In genomic region chr3:103102454-103103390, GRCm38 (mm10) we compare ENCODE assay signal across 8 mouse cellular contexts. TPM values are rescaled to one million over a fixed set of nuclear protein-coding genes. Genes with fewer than 3 reads are reported as not detected.
A peak's percentile ranks its signal among the peaks of the same experiment; 100 is the strongest.
DNase-seq lines count a peak whose midpoint lies in the region; ATAC-seq and TF ChIP-seq lines count a peak whose summit lies in the region.

TSS of gene Dennd2c (plus strand) at chr3:103102604.

- H3K9me3 ChIP-seq in erythroblast, embryonic 14.5 days (ENCODE audit: control insufficient read depth, low read length): no peaks in the 10 kb centered on the region
- no peaks in the 10 kb centered on the region for H3K9me3 ChIP-seq in heart, embryonic 11.5 days (replicated peaks; ENCODE audit: control insufficient read depth, low read length)
- no peaks in the 10 kb centered on the region for H3K9me3 ChIP-seq in kidney, embryonic 15.5 days (replicated peaks)
- H3K9me3 ChIP-seq in limb, embryonic 15.5 days: no peaks in the 10 kb centered on the region
- no peaks in the 10 kb centered on the region for H3K9me3 ChIP-seq in midbrain, postnatal 0 days (ENCODE audit: low read length)

- H3K27me3 ChIP-seq in erythroblast, embryonic 14.5 days (ENCODE audit: control insufficient read depth): peaks cover 11% of the 10 kb centered on the region
- H3K27me3 ChIP-seq in heart, embryonic 11.5 days (ENCODE audit: control insufficient read depth, insufficient read depth, low read length): no peaks in the 10 kb centered on the region
- H3K27me3 ChIP-seq in kidney, embryonic 15.5 days: no peaks in the 10 kb centered on the region
- no peaks in the 10 kb centered on the region for H3K27me3 ChIP-seq in limb, embryonic 15.5 days
- peaks cover 6% of the 10 kb centered on the region; the same call in 1 of the 2 replicates for H3K27me3 ChIP-seq in midbrain, postnatal 0 days (ENCODE audit: insufficient read depth, low read length)

- peak; percentile 89 for DNase-seq in CD4-positive helper T cell, adult 2 months (ENCODE audit: low read depth, low spot score)
- peak; percentile 90 for DNase-seq in brain, embryonic 14.5 days (ENCODE audit: low read depth)
- peak; percentile 70 for DNase-seq in midbrain, postnatal 0 days (ENCODE audit: low spot score)
- peak; percentile 98 to 99 for DNase-seq in spleen, postnatal 10 days (ENCODE audit: low spot score in 2 of 2)

- 0 out of 2 replicates have a peak, but pooled peaks have one; percentile 4 for TF ChIP-seq POLR2A in brain, embryonic 14.5 days (IDR thresholded peaks at IDR 0.05; ENCODE audit: borderline replicate concordance, extremely low read depth, insufficient read depth, insufficient read length, poor library complexity, severe bottlenecking)

- no peak for TF ChIP-seq CTCF in brain, embryonic 14.5 days (IDR thresholded peaks at IDR 0.05; ENCODE audit: borderline replicate concordance, extremely low read depth, insufficient read depth, insufficient read length)
- TF ChIP-seq CTCF in midbrain, postnatal 0 days (IDR thresholded peaks at IDR 0.05): no peak

- peak within 1 kb of the TSS; percentile 50; the same call in 1 of the 2 replicates for H3K27ac ChIP-seq in heart, embryonic 11.5 days (ENCODE audit: low read depth, low read length)
- H3K27ac ChIP-seq in kidney, embryonic 15.5 days: peak within 1 kb of the TSS; percentile 35; the same call in 1 of the 2 replicates
- peak within 1 kb of the TSS; percentile 85 for H3K27ac ChIP-seq in limb, embryonic 15.5 days
- H3K27ac ChIP-seq in midbrain, postnatal 0 days (ENCODE audit: low read depth, low read length): no peak within 1 kb of the TSS

- ATAC-seq in heart, embryonic 11.5 days (replicated peaks; ENCODE audit: insufficient number of reproducible peaks, low FRiP score, low TSS enrichment): peak; percentile 97
- ATAC-seq in kidney, embryonic 15.5 days (replicated peaks; ENCODE audit: low FRiP score): peak; percentile 99
- peak; percentile 96 for ATAC-seq in limb, embryonic 15.5 days (ENCODE audit: insufficient number of reproducible peaks, low FRiP score, low TSS enrichment, low read depth)
- ATAC-seq in midbrain, postnatal 0 days (ENCODE audit: low FRiP score): peak; percentile 90

- H3K9ac ChIP-seq in heart, embryonic 11.5 days (ENCODE audit: low read depth, low read length): peak within 1 kb of the TSS; percentile 79
- H3K9ac ChIP-seq in kidney, embryonic 15.5 days: peak within 1 kb of the TSS; percentile 59
- H3K9ac ChIP-seq in limb, embryonic 15.5 days: peak within 1 kb of the TSS; percentile 66
- H3K9ac ChIP-seq in midbrain, postnatal 0 days (replicated peaks; ENCODE audit: low read length, poor library complexity, severe bottlenecking): peak within 1 kb of the TSS; percentile 64

- H3K4me2 ChIP-seq in heart, embryonic 11.5 days: peak within 1 kb of the TSS; percentile 99
- H3K4me2 ChIP-seq in kidney, embryonic 15.5 days: peak within 1 kb of the TSS; percentile 86
- peak within 1 kb of the TSS; percentile 81 for H3K4me2 ChIP-seq in limb, embryonic 15.5 days
- peak within 1 kb of the TSS; percentile 96 for H3K4me2 ChIP-seq in midbrain, postnatal 0 days (ENCODE audit: low read depth, low read length, poor library complexity, severe bottlenecking)

- H3K4me3 ChIP-seq in erythroblast, embryonic 14.5 days (replicated peaks): peak within 1 kb of the TSS; percentile 87
- peak within 1 kb of the TSS; percentile 83 for H3K4me3 ChIP-seq in heart, embryonic 11.5 days (ENCODE audit: low read depth, low read length)
- H3K4me3 ChIP-seq in kidney, embryonic 15.5 days (replicated peaks): peak within 1 kb of the TSS; percentile 64
- peak within 1 kb of the TSS; percentile 83 for H3K4me3 ChIP-seq in limb, embryonic 15.5 days
- H3K4me3 ChIP-seq in midbrain, postnatal 0 days (ENCODE audit: low read depth, low read length): peak within 1 kb of the TSS; percentile 64

- H3K36me3 ChIP-seq in erythroblast, embryonic 14.5 days (ENCODE audit: control insufficient read depth): peaks cover 15% of the 10 kb centered on the region
- H3K36me3 ChIP-seq in heart, embryonic 11.5 days (ENCODE audit: control insufficient read depth, insufficient read depth, low read length): no peaks in the 10 kb centered on the region
- no peaks in the 10 kb centered on the region for H3K36me3 ChIP-seq in kidney, embryonic 15.5 days
- no peaks in the 10 kb centered on the region for H3K36me3 ChIP-seq in limb, embryonic 15.5 days
- no peaks in the 10 kb centered on the region for H3K36me3 ChIP-seq in midbrain, postnatal 0 days (ENCODE audit: insufficient read depth, low read length)

- peaks cover 66% of the 10 kb centered on the region for H3K4me1 ChIP-seq in erythroblast, embryonic 14.5 days (ENCODE audit: control insufficient read depth)
- H3K4me1 ChIP-seq in heart, embryonic 11.5 days (ENCODE audit: control insufficient read depth, insufficient read depth, low read length): peaks cover 4% of the 10 kb centered on the region; the same call in 1 of the 2 replicates
- H3K4me1 ChIP-seq in kidney, embryonic 15.5 days: peaks cover 11% of the 10 kb centered on the region
- peaks cover 7% of the 10 kb centered on the region for H3K4me1 ChIP-seq in limb, embryonic 15.5 days
- H3K4me1 ChIP-seq in midbrain, postnatal 0 days (ENCODE audit: insufficient read depth, low read length): no peaks in the 10 kb centered on the region

- WGBS in heart, embryonic 11.5 days (ENCODE audit: insufficient replicate concordance): under 1% methylated on average over 65 of the region's 72 CpGs
- 1% methylated on average over 72 of the region's 72 CpGs for WGBS in kidney, embryonic 15.5 days
- under 1% methylated on average over 72 of the region's 72 CpGs for WGBS in limb, embryonic 15.5 days
- 1% methylated on average over 67 of the region's 72 CpGs for WGBS in midbrain, postnatal 0 days

RNA-seq across cellular contexts. Expression of gene Dennd2c, which starts in this region (rescaled TPM):
- 1.0 and 1.5 TPM in 2 replicates for polyA plus RNA-seq in brain, embryonic 14.5 days (2012; rRNA removed)
- 0.34 and 0.39 TPM in 2 replicates for polyA plus RNA-seq in erythroblast, embryonic 14.5 days (2012)
- polyA plus RNA-seq in heart, embryonic 11.5 days (2014; fragmentation: Nextera tagmentation; extraction: Ambion mirVana): 5.0 TPM in 2 replicates
- polyA plus RNA-seq in kidney, embryonic 15.5 days (2015; fragmentation: Nextera tagmentation; extraction: Ambion mirVana): 4.2 and 4.4 TPM in 2 replicates
- 16.3 and 16.7 TPM in 2 replicates for polyA plus RNA-seq in limb, embryonic 15.5 days (2015; fragmentation: Nextera tagmentation; extraction: Ambion mirVana)
- 0.85 and 1.7 TPM in 2 replicates for total RNA-seq in midbrain, postnatal 0 days (2014; rRNA removed)
- 0.63 and 0.88 TPM in 2 replicates for polyA plus RNA-seq in midbrain, postnatal 0 days (2015; fragmentation: Nextera tagmentation; extraction: Ambion mirVana)
